Mouse (Mus musculus): Measurements from ENCODE around the gene Gm42372. TPM values are rescaled to one million over a fixed set of nuclear protein-coding genes. Genes with fewer than 3 reads are reported as not detected.
"Not testable (repeated sequence)": the region's sequence is repeated elsewhere in the genome, so short reads cannot be mapped to it uniquely, and the experiment has no call there.

The Gm42372 gene
- polyA plus RNA-seq, 1 experiment from 2014 or later = not detected

GRCm38 (mm10) chr7:16949908-16950841 is 32.7 kb upstream of the Gm42372 start:
- 11% methylated on average over 29 of the region's 29 CpGs for WGBS (ENCODE audit: insufficient replicate concordance)
- Histone ChIP-seq H3K4me1 (ENCODE audit: insufficient read depth) (peaks cover 11% of the 10 kb centered on the region), H3K27ac (ENCODE audit: low read depth) (no peak overlapping the region), H3K9ac (replicated peaks) (no peak overlapping the region), H3K27me3 (ENCODE audit: insufficient read depth, low read length) (peaks cover 49% of the 10 kb centered on the region), H3K9me3 (ENCODE audit: low read length) (no peaks in the 10 kb centered on the region), H3K4me3 (ENCODE audit: low read depth, low read length) (peak overlapping the region; percentile 15; the same call in 1 of the 2 replicates), H3K36me3 (replicated peaks; ENCODE audit: insufficient read depth, low read length) (no peaks in the 10 kb centered on the region), H3K4me2 (ENCODE audit: low read depth, low read length) (peak overlapping the region; percentile 61)
- TF ChIP-seq CTCF (IDR thresholded peaks at IDR 0.05; ENCODE audit: low read depth) (peak; percentile 93), EP300 (IDR thresholded peaks at IDR 0.05; ENCODE audit: low read depth) (no peak)
- DNase-seq (peak; percentile 80), ATAC-seq (peak; percentile 62; the same call in 1 of the 2 replicates)

- Histone ChIP-seq H3K4me3 (ENCODE audit: low read depth, low read length) (no peak overlapping the region), H3K9me3 (ENCODE audit: low read length) (no peaks in the 10 kb centered on the region), H3K4me2 (ENCODE audit: low read depth, low read length) (no peak overlapping the region), H3K4me1 (ENCODE audit: insufficient read depth) (peaks cover 11% of the 10 kb centered on the region), H3K9ac (replicated peaks) (no peak overlapping the region), H3K27me3 (ENCODE audit: insufficient read depth, low read length) (peaks cover 40% of the 10 kb centered on the region), H3K36me3 (replicated peaks; ENCODE audit: insufficient read depth, low read length) (no peaks in the 10 kb centered on the region), H3K27ac (ENCODE audit: low read depth) (no peak overlapping the region)
- DNase-seq = peak; percentile 82
- peak; percentile 81 for ATAC-seq
- 23% methylated on average over 18 of the region's 18 CpGs for WGBS (ENCODE audit: insufficient replicate concordance)
- TF ChIP-seq CTCF (IDR thresholded peaks at IDR 0.05; ENCODE audit: low read depth) (peak; percentile 85), EP300 (IDR thresholded peaks at IDR 0.05; ENCODE audit: low read depth) (no peak)
These were observed 31.8 kb upstream of the Gm42372 start for GRCm38 (mm10) chr7:16950861-16951635.

- not testable (repeated sequence) for H3K9me3 ChIP-seq (ENCODE audit: low read length); H3K27ac ChIP-seq (ENCODE audit: low read depth); H3K4me2 ChIP-seq (ENCODE audit: low read depth, low read length); H3K4me1 ChIP-seq (ENCODE audit: insufficient read depth); H3K4me3 ChIP-seq (ENCODE audit: low read depth, low read length); H3K9ac ChIP-seq (replicated peaks); H3K36me3 ChIP-seq (replicated peaks; ENCODE audit: insufficient read depth, low read length); ATAC-seq; DNase-seq
- WGBS (ENCODE audit: insufficient replicate concordance) = 60% methylated on average over 2 of the region's 2 CpGs
- H3K27me3 ChIP-seq (ENCODE audit: insufficient read depth, low read length) = peaks cover 13% of the 10 kb centered on the region
These were observed 29.1 kb upstream of the Gm42372 start for GRCm38 (mm10) chr7:16953776-16954175.

GRCm38 (mm10) chr7:16955712-16956111 is 27.2 kb upstream of the Gm42372 start:
- DNase-seq = no peak
- TF ChIP-seq EP300 (IDR thresholded peaks at IDR 0.05; ENCODE audit: low read depth) (no peak), CTCF (IDR thresholded peaks at IDR 0.05; ENCODE audit: low read depth) (no peak)
- no peaks in the 10 kb centered on the region for H3K27me3 ChIP-seq (ENCODE audit: insufficient read depth, low read length)
- H3K4me1 ChIP-seq (ENCODE audit: insufficient read depth) = no peaks in the 10 kb centered on the region; the same call in 1 of the 2 replicates
- no peaks in the 10 kb centered on the region for H3K36me3 ChIP-seq (replicated peaks; ENCODE audit: insufficient read depth, low read length)
- 56% methylated on average over 4 of the region's 4 CpGs for WGBS (ENCODE audit: insufficient replicate concordance)
- H3K27ac ChIP-seq (ENCODE audit: low read depth) = no peak overlapping the region
- no peak overlapping the region for H3K4me3 ChIP-seq (ENCODE audit: low read depth, low read length)
- ATAC-seq = no peak
- no peak overlapping the region for H3K4me2 ChIP-seq (ENCODE audit: low read depth, low read length)
- H3K9ac ChIP-seq (replicated peaks) = no peak overlapping the region
- no peaks in the 10 kb centered on the region for H3K9me3 ChIP-seq (ENCODE audit: low read length)

GRCm38 (mm10) chr7:16956410-16957265 is 26.2 kb upstream of the Gm42372 start:
- Histone ChIP-seq H3K4me2 (ENCODE audit: low read depth, low read length) (no peak overlapping the region), H3K4me3 (ENCODE audit: low read depth, low read length) (no peak overlapping the region), H3K27me3 (ENCODE audit: insufficient read depth, low read length) (no peaks in the 10 kb centered on the region), H3K27ac (ENCODE audit: low read depth) (no peak overlapping the region), H3K36me3 (replicated peaks; ENCODE audit: insufficient read depth, low read length) (no peaks in the 10 kb centered on the region), H3K9me3 (ENCODE audit: low read length) (no peaks in the 10 kb centered on the region), H3K4me1 (ENCODE audit: insufficient read depth) (no peaks in the 10 kb centered on the region), H3K9ac (replicated peaks) (no peak overlapping the region)
- no peak for TF ChIP-seq EP300 (IDR thresholded peaks at IDR 0.05; ENCODE audit: low read depth)
- no peak for TF ChIP-seq CTCF (IDR thresholded peaks at IDR 0.05; ENCODE audit: low read depth)
- 72% methylated on average over 15 of the region's 15 CpGs for WGBS (ENCODE audit: insufficient replicate concordance)
- no peak for ATAC-seq
- no peak for DNase-seq
